Mouse (Mus musculus): ENCODE data around the gene Arl3. TPM values are rescaled to one million over a fixed set of nuclear protein-coding genes. Genes with fewer than 3 reads are reported as not detected.

Gene Arl3
- total RNA-seq, 2 experiments from 2014 or later = 34.8 to 37.9 TPM

- peak in 1 of 2 experiments; percentile 75 for DNase-seq (ENCODE audit: low spot score in 2 of 2)
Measured at GRCm38 (mm10) chr19:46503351-46504084, 69.5 kb downstream of the Arl3 start.

GRCm38 (mm10) chr19:46502471-46503166, 70.4 kb downstream of the Arl3 start:
- DNase-seq (ENCODE audit: low spot score in 2 of 2) = peak; percentile 70 to 83

- DNase-seq (ENCODE audit: low spot score in 2 of 2) = peak; percentile 74 to 83
Measured at GRCm38 (mm10) chr19:46502069-46502455, 70.9 kb downstream of the Arl3 start.

GRCm38 (mm10) chr19:46501401-46502068, 71.5 kb downstream of the Arl3 start, which contains the start of gene Trim8:
Gene Trim8, plus strand, starts transcription at chr19:46501702.
- peak; percentile 70 to 81 for DNase-seq (ENCODE audit: low spot score in 2 of 2)

- peak in 1 of 2 experiments; percentile 59 for DNase-seq (ENCODE audit: low spot score in 2 of 2)
Measured at GRCm38 (mm10) chr19:46500581-46501341, 72.2 kb downstream of the Arl3 start.

DNA sequence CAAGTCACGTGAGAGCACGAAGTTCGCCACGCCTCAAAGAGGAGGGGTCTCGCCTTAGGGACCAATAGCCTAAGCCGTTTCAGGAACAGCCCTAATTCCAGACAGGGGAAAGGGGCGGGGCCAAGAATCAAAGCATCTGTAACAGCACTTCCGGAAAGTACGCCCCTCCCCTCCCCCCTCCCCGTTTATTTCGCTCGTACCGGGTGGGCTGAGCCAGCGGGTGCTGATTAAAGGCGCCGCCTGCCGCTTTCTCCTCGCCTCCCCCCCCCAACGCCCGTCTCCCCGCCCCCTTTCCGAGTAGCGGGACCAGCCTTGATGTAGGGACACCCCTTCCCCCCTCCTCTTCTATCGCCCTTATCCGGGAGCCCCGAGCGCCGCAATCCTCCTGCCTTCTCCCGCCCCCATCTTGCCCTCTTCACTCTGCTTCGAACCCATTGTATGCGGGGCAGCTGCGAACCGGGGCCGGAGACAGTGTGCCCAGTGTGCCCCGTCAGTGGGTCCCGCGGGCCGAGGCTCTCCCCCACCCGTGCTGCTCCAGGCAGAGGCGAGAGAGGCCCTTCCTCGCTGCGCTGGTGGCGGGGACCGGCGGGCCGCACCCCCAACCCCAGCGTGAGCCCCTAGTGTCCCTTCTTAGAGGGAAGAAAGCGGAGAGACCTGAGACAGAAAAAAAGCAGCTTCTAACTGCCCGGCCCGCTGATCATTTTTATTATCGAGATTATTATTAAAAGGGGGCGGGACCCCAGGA, 73.0 kb downstream of the Arl3 start:
- DNase-seq (ENCODE audit: low spot score in 2 of 2) = peak; percentile 85 to 96

GRCm38 (mm10) chr19:46499539-46499835, 73.5 kb downstream of the Arl3 start:
- no peak for DNase-seq (ENCODE audit: low spot score in 2 of 2)

- DNase-seq (ENCODE audit: low spot score in 2 of 2) = no peak
Measured at GRCm38 (mm10) chr19:46497230-46497629, 75.8 kb downstream of the Arl3 start.

GRCm38 (mm10) chr19:46495136-46495535, 77.9 kb downstream of the Arl3 start:
- no peak for DNase-seq (ENCODE audit: low spot score in 2 of 2)

GRCm38 (mm10) chr19:46490634-46491033, 82.4 kb downstream of the Arl3 start:
- DNase-seq (ENCODE audit: low spot score in 2 of 2) = peak in 1 of 2 experiments; percentile 52

DNA sequence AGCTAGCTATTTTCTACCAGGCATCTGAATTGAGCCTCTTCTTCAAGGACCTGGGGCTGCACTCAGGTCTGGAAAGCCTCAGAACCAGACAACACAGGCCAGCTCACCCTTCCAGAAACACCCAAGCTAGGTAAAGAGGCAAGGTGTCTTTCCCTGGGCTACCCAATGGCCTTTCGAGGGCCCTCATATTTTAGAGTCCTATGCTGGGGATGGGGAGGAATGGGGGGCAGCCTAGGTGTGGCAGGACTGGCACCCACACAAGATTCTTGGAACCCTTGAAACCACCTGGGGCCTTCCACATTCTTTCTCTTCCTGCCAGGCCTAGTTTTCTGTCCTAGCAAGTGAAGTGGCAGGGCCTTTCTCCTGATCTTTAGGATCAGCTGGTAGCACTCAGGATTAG, 83.5 kb downstream of the Arl3 start:
- no peak for DNase-seq (ENCODE audit: low spot score in 2 of 2)

- no peak for DNase-seq (ENCODE audit: low spot score in 2 of 2)
Measured at GRCm38 (mm10) chr19:46486709-46487108, 86.3 kb downstream of the Arl3 start.

DNA sequence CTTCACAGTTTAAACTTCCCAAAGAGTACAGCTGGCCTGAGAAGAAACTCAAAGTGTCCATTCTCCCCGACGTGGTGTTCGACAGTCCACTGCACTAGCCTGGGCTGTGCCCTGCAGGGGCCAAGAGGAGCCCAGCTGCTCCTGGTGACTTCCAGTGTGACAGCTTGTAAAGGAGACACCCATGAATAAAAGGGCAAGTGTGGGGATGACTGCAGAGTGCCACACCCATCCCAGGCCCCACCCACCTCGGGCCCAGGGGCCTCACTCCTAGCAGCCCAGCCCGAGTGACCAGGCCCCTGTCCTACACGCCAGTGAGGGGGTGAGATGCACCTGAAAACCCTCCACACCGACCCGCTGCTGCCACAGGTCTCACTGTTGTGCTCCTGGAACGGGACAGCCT, 87.2 kb downstream of the Arl3 start:
- no peak for DNase-seq (ENCODE audit: low spot score in 2 of 2)

GRCm38 (mm10) chr19:46484518-46484917, 88.5 kb downstream of the Arl3 start:
- DNase-seq (ENCODE audit: low spot score in 2 of 2) = peak; percentile 56 to 73

DNA sequence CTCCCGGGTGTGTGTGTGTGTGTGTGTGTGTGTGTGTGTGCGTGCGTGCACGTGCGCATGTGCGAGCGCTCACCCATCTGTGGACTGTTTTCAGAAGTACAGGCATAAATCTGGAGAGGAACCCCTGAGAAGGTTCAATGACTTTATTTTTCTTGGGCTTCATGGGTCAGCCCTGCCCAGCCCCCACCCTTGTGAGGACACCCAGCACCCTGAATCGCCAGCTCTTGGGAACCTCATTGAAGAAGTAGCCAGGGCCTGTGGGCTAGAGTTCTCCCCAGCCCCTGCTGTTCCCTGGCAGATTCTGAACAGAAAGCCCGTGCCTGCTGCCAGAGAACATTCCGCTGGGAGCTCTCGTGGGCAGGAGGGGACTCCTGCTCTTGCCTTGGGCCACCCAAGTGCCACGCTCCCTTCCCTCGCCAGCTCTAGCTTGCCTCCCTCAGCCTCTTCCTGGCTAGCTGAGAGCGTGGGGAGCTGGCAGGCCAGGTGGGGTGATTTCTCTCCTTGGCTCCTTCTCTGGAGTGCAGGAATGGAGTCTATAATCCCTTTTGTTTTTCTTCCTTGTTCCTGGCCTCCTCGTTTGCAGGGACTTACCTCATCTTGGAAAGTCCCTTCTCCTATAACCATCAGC, 89.2 kb downstream of the Arl3 start:
- DNase-seq (ENCODE audit: low spot score in 2 of 2) = peak in 1 of 2 experiments; percentile 39

- DNase-seq (ENCODE audit: low spot score in 2 of 2) = no peak
Measured at GRCm38 (mm10) chr19:46482896-46483516, 90.0 kb downstream of the Arl3 start.

DNA sequence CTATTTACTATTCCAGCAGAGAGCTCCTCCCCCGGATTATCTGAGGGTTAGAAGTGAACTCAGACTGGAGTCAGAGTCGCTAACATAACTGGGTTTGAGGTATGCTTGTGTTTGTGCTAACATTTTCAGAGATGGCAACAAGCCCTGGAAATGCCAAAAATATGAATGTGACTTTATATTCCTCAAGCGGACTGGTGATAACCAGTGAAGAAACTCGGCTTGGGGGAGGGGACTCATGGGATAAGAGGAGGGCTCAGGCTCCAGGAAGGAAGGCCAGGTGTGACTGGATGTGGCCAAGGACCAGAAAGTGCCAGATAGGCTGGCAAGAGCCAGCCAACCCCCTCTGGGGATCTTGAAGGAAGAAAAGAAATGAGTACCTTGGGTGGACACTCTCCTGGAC, 91.2 kb downstream of the Arl3 start:
- no peak for DNase-seq (ENCODE audit: low spot score in 2 of 2)

- no peak for DNase-seq (ENCODE audit: low spot score in 2 of 2)
Measured at GRCm38 (mm10) chr19:46481352-46481751, 91.6 kb downstream of the Arl3 start.
